Mouse (Mus musculus): ENCODE measurements at regions not wholly inside any gene's neighbourhood (a gene's known extent, or its start where the extent isn't known, plus 50 kb on each side); places are given as distances from the start of the nearest gene placed in this dataset.

DNA sequence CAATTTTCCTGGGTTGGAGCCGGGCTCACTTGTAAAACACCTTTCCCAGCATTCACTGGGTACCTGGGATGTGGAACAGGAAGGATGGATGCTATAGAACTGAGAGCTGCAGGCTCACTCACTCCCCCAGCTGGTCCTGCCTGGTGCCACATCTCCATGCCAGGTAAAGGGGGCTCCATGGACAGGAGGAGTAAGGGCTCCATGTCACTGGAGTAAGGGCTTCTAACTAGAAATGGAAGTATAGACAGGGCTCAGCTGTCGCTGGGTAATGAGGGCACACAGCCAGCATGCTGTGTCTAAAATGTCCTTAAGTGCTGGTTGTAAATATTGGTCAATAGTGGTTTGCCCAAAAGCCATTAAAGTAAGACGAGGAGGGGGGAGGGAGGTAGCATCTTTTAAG lies 99.4 kb upstream of the Gpr12 start:
- no peak for DNase-seq (ENCODE audit: low spot score)

DNA sequence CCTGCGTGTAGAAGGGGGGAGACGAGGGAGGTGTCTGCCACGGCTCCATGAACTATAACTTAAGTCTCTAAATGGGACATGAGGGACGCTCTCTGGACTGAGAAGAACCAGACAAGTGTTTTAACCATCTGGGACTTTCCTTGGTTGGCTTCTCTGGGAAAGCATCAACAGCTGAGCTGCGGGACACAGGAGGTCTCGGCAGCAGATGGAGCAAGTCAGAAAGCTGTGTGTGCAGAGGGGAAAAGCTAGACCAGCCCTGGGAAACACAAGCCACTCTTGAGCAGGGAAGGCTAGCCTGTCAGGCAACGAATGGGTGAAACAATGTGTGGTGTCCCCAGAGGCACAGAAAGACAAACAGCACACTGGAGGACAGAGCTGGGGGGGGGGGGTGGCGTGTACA lies 98.5 kb upstream of the Gpr12 start:
- DNase-seq (ENCODE audit: low spot score): no peak

DNA sequence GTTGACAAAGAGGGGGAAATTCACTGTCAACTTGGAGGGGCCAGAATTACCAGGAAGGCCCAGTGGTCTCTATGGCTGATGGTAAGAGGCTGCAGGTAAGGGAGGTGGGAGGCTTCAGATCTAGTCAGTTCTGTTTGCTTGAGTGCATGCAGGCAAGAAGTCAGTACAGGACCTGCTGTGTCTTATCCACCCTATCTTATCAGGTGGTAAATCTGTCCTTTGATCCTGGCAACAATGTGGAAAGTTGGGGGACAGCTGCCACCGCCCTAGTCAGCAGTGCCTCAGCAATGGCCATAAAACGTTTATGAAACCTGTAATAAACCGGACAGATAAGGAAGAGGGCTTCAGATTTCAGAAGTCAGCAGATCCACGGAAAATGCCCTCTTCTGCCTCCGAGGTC lies 97.9 kb upstream of the Gpr12 start:
- DNase-seq (ENCODE audit: low spot score): no peak

DNA sequence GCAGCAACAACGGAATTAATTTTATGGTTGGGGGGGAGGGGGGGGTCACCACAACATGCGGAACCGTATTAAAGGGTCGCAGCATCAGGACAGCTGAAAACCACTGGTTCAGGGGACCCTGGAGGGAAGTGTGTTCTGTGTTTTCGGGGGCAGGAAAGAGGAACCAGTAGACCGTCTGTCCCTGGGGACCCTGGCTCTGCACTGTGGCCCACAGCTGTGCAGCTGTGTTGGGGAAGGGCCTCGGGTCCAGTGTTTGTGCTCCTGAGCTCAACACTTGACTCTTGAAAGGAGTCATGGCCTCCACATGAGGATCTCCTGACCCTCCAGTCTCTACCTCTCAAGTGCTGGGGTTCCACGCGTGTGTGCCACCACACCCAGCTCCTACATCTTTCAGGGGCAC lies 96.5 kb upstream of the Gpr12 start:
- no peak for DNase-seq (ENCODE audit: low spot score)

DNA sequence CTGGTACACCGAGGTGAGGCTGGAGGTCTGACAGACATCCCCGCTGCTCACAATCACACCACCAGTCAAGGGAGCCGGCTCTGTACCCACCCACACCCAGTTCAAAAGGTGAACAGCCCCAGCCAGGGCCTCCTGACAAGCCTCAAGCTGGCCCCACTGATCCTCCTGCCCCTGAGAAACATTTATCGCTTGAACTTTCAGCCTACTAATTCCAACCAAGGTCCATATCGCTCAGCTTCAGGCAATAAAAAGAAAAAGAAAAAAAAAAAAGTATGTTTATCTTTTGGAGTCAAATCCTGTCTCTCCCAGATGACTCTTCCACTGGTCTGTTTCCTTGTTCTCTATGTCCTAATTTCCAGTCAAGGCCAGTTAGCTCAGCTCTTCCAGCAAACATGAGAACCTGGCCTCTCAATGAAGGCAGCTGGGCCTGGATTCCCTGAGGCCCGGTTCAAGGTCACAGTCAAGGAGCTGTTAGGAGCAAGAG lies 94.2 kb upstream of the Gpr12 start:
- DNase-seq (ENCODE audit: low spot score): no peak

DNA sequence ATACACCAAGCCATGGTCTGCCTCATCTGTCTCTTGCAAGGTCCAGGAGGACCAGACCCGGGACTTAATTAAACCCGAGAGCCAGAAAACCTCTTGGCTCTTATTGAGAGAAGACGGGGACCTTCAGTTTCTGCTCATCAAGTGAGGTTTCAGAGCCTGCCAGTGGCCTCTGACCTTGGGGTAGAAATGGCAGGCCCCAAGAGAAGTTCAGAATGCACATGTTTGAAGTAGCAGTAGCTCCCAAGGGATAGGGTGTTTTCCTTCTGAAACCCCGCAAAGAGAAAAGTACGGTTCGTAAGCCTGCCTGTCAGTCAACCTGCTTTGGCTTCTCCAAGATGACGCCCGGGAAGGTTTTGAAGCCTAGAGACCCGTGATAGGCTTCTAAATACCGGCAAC lies 93.7 kb upstream of the Gpr12 start:
- no peak for DNase-seq (ENCODE audit: low spot score)

DNA sequence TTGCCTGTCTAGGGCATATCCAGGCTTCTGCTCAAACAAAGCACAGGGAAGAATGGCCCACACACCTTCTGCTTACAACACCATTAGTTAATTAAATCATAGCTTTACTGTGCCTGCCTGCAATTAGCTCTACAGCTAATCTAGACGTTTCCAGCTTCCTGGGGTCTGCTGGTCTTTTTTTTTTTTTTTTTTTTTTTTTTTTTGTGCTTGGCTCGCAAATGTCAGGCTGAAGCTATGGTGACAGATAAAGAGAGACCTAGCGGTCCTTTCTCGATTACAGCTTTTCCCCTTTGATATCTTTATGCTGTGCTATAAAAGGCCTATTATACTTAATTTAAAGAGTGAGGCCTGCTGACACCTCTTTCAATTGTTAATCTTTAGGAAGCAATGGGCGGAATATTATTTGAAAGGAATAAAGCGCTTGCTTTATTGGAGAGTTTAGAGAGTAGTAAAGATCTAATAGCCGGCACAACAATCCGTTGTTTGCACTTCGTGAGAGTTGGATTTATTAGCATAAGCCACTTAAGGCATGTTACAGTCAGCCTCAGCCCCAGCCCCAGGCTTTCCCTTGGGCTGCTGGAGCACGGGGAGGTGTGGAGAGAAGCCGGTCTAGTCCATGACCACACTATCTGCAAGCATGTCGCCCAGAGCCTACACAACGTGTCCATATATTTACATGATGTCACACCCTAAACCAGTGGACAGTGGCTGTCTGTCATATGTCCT lies 93.2 kb upstream of the Gpr12 start:
- no peak for DNase-seq (ENCODE audit: low spot score)

DNA sequence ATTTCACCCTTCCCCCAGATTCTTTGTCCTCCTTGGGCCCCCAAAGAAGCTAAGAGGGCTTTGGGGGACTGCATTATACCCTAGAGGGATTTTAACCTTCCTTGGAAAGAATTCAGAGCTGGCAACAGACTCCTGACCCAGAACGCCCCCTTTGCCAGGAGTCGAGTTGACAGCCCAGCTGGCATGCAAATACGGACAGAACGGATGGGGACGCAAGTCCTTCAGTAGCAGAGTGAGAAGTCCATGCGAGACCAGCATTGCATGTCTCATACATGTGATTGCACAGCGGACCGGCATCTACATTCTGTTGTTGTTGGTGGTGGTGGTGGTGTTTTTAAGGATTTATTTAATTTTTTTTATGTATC lies 92.1 kb upstream of the Gpr12 start:
- DNase-seq (ENCODE audit: low spot score): no peak

DNA sequence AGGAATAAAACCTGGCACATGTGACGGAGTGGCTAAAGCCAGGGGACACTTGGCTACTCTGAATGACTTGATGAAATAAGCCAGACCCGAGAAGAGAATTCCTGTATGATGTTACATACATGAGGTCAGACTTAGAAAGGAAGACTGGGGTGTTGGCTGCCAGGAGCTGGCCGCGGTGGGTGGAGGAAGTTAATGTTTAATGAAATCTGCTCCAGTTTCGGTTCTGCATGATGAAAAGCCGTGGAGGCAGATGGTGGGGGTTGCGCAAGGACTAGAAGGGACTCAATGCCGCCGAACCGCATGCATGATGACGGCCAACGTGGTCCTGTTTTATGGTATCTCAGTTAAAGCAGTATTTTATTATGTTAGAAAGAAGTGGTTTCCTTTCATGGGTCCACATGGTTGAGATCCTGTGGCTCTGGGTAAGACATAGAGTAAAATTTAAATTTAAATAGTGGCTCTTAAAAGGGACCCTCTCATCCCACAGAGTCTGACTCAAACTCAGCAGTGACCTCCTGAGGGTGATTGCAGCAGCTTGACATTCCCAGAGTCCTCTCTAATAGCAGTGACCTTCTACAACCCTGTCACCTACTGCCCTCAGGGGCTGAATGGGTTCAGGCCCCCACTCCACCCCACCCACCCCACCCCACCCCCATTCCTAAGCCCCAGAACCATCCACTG lies 91.6 kb upstream of the Gpr12 start:
- peak; percentile 52 for DNase-seq (ENCODE audit: low spot score)

DNA sequence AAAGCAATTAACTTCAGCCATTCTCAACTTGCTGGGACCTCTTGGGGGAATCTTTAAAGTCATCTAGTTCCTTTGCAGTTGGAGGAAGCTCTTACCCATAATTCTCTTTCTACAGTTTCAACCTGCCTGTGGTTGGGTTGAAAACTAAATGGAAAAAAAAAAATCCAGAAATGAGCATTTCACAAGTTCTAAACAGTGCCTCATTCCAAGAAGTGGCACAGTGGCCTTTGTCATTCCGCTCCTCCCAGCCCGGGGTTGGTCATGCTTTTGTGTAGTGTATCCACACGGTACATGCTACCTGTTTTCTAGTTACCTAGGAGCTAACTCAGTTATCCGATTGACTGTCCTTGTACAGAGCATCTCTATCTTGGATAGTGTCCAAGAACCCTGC lies 90.8 kb upstream of the Gpr12 start:
- no peak for DNase-seq (ENCODE audit: low spot score)

DNA sequence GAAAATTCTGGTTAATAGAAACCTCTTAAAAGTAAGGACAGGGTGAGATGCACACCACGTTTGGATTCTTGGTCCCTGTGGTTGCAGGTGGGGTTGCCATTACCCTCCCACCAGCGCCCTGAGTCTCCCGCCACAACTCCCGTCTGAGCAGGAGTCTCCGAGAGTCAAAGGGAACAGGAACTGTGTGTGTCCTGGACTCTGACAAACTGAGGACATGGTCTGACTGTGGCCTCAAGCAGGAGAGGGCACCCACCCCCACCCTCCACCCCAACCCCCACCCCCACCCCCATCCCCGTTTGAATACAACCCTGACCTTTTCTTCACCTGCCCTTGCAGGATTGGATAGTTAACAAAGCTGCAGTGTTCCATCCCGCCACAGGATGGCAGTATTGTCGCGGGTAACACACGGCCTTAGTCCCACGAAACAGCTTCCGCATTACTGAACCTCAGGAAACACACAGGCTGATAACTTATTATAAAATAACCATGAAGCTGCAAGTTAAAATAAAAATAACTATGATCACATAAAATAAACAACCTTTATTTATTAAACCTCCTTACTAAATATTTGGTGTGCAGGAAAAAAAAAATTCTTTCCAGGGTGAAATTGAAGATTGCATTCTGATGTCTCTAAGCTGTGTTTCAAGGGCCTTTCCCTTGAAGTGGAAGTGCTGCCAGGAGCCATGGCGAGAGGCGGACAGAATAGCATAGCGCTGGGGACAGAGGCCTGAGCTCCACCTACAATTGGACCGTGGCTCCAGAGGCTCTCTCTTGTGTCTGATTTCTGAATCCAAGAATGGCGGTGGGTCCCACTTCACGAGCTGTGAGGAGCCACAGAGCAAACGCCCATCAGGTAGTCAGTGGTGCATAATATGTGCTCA lies 90.2 kb upstream of the Gpr12 start:
- peak; percentile 71 for DNase-seq (ENCODE audit: low spot score)

DNA sequence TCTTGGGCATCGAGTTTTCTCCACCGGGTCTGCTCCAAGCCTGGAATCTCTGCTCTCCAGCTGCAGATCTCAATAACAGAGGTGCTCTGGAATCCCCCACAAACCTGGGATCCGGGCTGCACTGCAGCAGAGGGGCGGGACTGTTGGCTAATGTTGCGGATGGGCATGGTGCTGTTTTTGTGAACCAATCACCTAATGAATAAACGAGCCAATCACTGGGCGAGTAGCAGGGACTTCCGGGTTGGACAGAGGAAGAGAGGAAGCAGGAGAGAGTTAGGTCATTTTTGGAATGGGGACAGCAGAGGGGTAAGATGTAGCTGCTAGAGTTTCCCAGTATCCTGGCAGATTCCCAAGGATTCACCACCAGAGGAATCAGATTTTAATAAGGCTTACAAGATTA lies 76.7 kb upstream of the Gpr12 start:
- no peak for DNase-seq (ENCODE audit: low spot score)

DNA sequence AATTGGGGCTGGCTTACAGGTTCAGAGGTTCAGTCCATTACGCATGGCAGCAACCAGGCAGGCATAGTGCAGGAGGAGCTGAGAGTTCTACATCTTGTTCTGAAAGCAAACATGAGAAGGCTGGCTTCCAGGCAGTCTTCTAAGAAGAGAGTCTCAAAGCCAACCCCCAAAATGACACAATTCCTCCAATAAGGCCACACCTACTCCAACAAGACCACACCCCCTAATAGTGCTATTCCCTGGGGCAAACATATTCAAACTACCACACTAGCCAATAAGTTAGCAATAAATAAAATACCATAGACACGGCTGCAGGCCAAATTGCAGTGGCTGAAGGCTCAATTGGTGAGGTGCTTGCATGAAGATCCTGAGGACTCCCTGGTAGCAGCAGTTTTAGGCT lies 72.2 kb upstream of the Gpr12 start:
- no peak for DNase-seq (ENCODE audit: low spot score)

DNA sequence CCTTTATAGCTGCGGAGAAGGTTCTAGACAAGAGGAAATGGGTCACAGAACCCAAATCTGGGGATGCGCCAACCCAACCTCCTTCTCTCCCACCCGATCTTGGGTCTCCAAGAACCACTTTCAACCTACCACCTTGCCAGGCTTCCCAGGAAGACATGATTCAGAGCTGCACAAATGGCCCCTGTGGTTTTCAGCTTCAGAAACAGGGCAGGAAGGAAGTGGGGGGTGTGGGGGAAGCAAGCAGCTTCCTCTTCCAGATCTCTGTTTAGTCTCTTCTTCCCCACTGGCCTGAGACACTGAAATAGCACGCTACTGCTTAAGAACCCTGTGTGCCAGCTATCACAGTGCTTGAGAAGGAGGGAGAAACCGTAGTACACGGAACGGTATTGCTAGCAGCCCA lies 70.4 kb upstream of the Gpr12 start:
- DNase-seq (ENCODE audit: low spot score): no peak

DNA sequence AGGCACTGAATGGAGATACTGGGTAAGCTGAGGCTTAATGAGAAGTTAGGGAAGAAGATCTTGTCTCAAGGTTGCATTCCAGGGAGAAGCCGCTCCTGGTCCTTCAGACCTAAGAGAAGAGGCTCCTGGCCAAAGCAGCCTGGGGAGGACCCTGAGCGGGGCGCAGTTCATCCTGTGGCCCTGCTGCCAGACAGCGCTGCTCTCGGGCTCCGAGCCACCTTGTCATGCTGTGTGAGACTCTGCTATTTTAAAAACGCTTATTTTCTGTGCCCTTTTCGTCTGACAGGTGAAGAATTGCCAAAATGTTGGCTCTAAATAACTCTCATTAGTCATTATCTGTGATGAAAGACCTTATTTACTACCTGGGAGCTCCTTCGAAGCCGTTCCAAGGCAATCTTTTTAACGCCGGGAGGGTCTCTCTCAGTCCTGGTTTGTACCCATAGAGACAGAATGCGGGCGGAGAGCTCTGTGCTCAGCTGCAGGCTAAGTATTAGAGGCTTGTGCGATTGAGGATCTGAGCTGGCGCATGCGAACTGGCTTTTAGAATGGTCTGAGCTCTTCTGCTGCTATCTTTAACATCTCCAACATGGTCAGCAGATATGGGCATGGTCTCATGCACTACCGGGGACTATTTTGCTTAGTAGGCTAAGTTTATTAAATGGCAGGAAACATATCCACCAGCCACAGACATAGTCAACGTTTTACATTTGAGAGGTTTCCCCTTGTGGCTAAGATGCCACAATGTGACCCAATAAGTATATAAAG lies 68.8 kb upstream of the Gpr12 start:
- no peak for DNase-seq (ENCODE audit: low spot score)

DNA sequence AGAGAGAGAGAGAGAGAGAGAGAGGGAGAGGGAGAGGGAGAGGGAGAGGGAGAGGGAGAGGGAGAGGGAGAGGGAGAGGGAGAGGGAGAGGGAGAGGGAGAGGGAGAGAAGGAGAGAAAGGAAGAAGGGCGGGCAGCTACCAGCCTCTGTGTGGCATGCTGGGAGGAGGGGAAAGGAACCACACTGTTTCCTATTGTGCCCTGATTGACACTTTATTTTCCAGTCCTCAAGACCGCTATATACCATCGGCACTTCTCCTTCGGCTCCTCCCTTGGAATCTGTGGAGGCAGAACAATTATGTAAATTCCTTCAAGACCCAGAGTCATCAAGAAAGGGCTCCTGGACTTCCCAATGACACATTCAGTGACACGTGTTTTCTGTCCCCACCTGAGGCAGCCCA lies 67.8 kb upstream of the Gpr12 start:
- DNase-seq (ENCODE audit: low spot score): no peak

DNA sequence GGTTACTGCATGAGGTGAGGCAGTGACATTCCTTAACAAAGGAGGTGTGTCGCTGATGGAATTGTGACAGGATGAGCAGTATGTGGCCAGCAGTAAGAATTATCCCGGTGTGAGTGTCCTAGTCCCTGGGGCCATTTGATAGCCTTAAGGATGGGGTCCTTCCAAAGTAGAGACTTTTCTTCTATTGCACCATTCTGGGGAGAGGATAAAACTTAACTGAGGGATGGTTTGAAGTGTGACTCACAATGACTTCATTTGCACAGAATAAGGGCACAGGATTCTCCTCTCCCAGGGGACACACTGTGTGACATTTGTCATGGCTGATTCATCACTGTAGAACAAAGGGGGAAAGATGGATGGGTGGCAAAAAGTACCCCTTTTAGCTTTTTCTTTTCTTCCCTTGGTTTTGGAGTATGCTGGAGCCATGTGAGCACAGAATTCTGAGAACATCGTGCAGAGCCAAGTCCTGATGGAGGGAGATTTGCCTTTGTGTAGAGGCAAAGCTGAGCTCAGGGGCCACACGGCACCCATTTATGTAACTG lies 63.6 kb upstream of the Gpr12 start:
- DNase-seq (ENCODE audit: low spot score): no peak

DNA sequence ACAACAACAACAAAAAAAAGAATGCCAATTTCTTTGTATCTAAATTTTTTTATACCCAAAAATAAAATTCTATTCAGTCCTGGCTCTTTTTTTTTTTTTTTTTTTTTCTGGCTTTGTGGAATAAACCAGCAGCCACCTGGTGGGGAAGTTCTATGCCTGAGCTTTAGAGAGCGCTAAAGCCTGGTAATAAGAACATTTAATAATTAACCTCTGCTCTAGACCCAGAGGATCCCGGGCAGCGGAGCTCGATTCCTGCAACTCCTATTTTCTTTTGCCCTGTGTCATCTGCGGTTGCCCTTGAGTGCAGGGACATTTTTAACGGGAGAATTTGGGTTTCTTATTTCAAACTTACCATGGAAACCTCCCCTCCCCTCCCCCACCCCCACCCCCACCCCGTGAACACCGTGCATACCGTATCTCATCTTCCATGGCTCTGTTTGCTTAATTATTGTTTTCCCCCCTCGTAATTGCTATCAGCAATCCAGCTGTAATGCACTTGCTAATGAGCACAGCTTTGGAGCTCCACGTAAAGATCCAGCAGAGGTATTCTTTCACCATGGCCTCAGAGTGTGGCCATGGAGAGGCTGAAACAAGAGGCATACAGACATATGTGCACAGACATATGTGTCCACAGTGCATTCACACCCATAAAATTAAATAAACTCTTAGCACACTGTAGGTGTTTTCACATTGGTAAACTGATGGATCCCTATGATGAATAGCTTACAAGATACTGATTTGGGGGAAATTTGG lies 62.8 kb upstream of the Gpr12 start:
- no peak for DNase-seq (ENCODE audit: low spot score)

DNA sequence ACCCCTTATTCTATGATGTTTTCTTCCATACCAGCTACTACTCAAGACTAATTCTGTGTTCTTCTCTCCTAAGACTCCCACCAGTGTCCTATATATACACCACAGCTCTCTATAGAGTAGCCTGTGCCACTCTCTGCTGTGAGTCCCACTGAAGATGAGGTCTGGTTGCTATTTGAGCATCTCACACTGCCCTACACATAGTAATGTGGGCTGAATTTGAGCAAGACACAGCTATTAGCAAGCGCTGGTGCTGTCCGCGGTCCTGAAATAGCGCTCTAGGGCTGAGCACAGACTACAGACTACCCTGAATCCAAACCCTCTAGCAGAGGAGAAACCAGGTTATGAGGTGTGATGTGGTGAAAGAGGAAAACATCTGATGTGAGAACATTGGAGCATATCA lies 59.5 kb upstream of the Gpr12 start:
- peak; percentile 22 for DNase-seq (ENCODE audit: low spot score)

DNA sequence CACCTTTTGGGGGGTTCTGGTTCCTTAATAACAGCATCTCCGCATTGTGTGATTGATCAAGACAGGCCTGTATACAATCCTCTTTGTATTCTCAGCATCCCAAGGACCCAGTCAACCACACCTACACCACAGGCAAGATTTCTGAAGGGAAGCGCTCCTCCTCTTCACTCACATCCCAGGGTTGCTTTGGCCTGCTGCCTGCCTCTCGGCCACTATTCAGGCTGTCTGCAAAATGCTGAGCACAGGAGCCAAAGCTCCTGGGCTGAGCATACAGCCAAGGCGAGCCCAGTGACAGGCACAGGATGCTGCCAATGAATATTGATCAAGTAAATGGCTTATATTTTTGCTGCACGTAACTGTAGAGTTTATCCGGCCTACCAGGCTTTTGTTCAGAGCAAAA lies 56.9 kb upstream of the Gpr12 start:
- no peak for DNase-seq (ENCODE audit: low spot score)

DNA sequence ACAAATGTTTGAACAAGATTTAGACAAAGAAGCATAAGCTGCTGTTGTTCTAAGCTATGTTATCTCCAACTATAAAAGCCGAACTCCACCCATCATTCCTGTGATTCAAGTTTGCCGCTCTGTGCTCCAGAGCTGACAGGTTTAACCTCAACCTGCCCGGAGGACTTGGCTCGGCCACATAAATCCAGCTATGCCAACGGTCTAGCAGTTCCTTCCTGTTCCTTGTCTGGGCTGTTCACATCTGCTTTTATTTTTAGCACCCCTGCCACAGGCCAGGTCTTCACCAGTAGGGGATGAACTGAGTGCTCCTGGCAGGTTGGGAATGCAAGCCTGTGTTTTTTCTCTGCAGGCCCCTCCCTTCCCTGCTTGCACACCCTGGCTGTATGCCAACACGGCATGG lies 51.8 kb upstream of the Gpr12 start:
- DNase-seq (ENCODE audit: low spot score): no peak

Measured in layer of hippocampus, adult 11-12 months (tissue).